Mouse (Mus musculus) adrenal gland, postnatal 0 days (tissue): Measurements from ENCODE around the gene Jmjd6. TPM values are rescaled to one million over a fixed set of nuclear protein-coding genes. Genes with fewer than 3 reads are reported as not detected.

ENCODE experiments used
- polyA plus RNA-seq: library from polyadenylated mRNA; unstranded; fragments of >200 nt; fragmentation: Nextera tagmentation; extraction: Ambion mirVana; gene quantifications from 2 replicates; pipeline ENCODE4 v1.2.1, GENCODE M21; 2015

Gene Jmjd6
- polyA plus RNA-seq: 29.7 and 39.5 TPM in 2 replicates

DNA sequence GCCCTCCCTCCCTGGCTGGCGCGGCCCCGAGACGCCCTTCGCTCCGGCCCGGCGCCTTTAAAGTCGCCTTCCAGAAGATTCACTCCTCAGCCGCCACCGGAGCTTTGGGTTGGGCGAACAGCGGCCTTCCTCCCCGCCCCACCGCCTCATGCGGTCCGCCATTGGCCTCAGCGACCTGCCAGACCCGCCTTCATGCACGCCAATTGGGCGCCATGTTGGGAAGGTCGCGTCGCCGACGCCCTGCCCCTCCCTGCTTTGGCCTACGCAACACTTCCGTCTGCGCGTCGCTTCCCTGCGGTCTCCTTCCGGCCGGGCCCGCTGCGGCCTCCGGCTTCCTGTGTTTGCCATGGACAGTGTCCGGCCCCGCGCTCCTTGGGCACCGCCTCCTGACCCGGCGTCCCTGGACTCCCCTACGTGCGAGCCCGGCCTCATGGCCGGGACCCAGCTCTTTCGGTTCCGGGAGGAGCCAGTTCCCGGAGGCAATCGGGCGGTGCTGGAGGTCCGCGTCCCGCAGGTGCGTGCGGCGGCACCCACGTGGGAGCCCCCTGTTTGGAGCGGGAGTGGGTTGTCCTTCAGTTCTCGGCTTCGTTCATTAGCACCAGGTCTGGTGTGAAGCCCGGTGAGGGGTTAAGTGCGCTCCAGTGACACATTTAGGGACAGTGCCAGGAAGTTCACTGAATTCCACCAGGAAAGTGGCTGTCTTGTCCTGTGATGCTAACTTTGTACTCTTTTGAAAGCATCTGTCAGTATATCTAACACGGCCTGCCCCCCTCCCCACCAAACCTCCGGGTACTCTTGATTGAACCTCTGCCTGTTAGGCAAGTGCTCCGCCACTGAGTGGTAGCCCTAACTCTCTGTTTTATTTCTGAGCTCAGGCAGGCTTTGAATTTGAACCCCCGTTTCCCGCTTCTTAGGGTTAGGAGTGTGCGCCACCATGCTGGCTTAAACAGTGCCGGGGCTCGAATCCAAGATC, at the start of gene Jmjd6, which contains the start of gene Mettl23:
TSS of gene Jmjd6 (minus strand) at position 189 of the 973 bp plus-strand sequence.
TSS of gene Mettl23 (plus strand) at position 18 of the 973 bp plus-strand sequence.

DNA sequence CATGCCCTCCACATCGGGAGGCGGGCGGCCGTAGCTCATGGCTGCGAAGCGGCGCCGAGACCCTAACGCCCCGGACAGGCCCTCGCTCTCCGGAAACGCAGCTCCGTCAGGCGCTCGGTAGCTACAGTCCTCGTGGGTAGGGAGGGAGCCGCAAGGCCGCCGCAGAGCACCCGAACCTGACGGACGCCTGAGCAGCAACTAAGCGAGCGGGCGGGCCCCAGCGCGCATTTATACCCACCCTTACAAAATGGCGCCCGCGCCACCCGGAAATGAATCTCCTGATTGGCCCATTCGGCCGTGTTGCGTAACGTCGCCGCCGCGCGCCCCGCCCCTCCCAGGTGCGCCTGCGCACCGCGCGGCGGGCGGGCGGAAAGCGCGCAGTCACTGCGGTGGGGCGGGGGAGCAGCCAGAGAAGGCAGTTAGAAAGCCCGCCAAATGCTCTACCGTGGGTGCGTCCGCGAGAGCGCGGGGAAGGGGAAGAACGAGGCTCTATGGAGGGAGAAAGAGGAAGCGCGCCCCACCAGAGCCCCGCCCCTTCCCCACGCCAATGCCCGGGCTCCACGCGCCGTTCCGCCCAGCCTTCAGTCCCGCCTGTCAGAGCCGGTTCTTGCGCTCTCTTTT, 9.8 kb upstream of the Jmjd6 start, which contains the start of gene Srsf2:
TSS of gene Srsf2 (minus strand) at position 204 of the 621 bp plus-strand sequence.

DNA sequence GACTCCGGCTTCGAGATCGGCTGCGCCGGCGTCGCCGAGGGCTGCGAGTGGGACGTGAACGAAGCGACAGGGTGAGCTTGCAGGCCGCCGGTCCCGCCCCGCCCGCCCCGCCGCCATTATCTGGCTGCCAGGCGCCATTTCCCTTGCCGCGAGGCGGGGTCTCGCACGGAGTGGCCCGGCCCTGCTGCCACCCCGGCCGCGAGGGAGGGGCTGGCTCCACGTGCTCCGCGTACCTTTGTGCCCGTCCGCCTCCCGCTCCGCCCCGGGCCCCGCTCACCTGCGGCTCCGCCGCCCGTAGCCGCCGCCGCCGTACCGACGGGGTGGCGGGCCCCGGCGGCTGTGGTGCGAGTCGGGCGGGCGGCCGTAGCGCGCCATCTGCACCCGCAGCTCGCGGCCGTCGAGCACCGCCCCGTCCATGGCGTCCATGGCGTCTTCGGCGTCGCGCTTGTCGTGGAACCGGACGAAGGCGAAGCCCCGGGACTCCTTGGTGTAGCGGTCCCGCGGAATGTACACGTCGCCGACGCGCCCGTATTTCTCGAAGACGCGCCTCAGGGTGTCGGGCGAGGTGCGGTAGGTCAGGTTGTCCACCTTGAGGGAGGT, 9.1 kb upstream of the Jmjd6 start, which contains the start of gene Mfsd11:
TSS of gene Mfsd11 (plus strand) at position 150 of the 600 bp plus-strand sequence.

DNA sequence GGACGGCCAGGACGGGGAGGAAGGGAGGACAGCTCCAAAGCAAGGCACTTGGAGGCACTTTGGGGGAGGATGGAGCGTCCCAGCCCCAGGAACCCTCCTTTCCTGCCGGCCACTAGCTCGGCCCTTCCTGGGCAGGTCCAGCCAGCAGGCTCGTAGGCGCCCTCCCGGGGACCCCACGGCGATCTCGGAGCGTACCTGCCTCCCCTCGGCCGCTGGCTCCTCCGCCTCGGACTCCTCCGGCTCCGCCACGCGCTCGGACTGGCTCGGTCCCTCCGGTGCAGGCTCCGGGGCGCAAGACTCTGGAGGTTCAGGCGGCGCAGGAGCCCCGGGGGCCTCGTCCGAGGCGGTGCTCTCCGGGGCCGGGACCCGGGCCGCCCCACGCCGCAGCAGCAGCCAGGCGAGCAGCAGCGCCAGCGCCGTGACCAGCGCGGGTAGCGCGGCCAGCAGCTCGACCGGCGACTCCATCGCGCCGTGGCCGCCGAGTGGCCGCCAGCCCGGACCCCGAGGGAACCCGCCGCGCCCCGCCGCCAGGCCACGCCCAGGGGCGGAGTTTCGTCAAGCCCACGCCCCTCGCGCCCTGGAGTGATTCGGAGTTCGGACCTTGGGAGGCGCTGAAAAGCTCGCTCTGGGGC, 15.6 kb downstream of the Jmjd6 start, which contains the start of gene Mxra7:
TSS of gene Mxra7 (minus strand) at position 513 of the 632 bp plus-strand sequence.

Other genes starting within 250 kb of the Jmjd6 start
- gene Rhbdf2, start 216.4 kb downstream of the Jmjd6 start, polyA plus RNA-seq: 5.1 and 8.4 TPM in 2 replicates
- 12.4 and 16.2 TPM in 2 replicates for gene Prcd, start 189.9 kb downstream of the Jmjd6 start, polyA plus RNA-seq
- gene Cygb, start 189.1 kb downstream of the Jmjd6 start, polyA plus RNA-seq: 28.6 and 33.4 TPM in 2 replicates
- gene St6galnac1, start 67.9 kb downstream of the Jmjd6 start, polyA plus RNA-seq: not detected in 2 replicates
- 52.1 and 64.3 TPM in 2 replicates for gene Mxra7, start 15.4 kb downstream of the Jmjd6 start, polyA plus RNA-seq
- 95.4 and 108 TPM in 2 replicates for gene Mettl23, start 171 bp downstream of the Jmjd6 start, polyA plus RNA-seq
- 37.8 and 53.7 TPM in 2 replicates for gene Mfsd11, start 9.0 kb upstream of the Jmjd6 start, polyA plus RNA-seq
- gene Srsf2, start 9.6 kb upstream of the Jmjd6 start, polyA plus RNA-seq: 297 and 399 TPM in 2 replicates
- gene Mgat5b, start 75.4 kb upstream of the Jmjd6 start, polyA plus RNA-seq: 1.5 and 4.9 TPM in 2 replicates